ENCODE assay signal across 25 mouse cellular contexts in genomic region chr13:97640236-97640635, GRCm38 (mm10).
"Had no signal": no experiment of that assay in that cellular context is flagged by ENCODE, and none has a peak within 500 bp of the region (broad histone marks: within the 10 kb centered on the region; RNA-seq: fewer than 3 reads in every experiment).

No protein-coding gene starts in this region.

- H3K9ac ChIP-seq: forebrain, embryonic 15.5 days; forebrain, postnatal 0 days; heart, embryonic 13.5 days; hindbrain, embryonic 13.5 days; hindbrain, embryonic 15.5 days; kidney, embryonic 15.5 days; limb, embryonic 13.5 days; limb, embryonic 15.5 days; liver, embryonic 12.5 days; liver, embryonic 14.5 days had no signal

- H3K27me3 ChIP-seq: forebrain, embryonic 15.5 days; heart, embryonic 13.5 days; hindbrain, embryonic 13.5 days; hindbrain, embryonic 15.5 days; kidney, embryonic 15.5 days; limb, embryonic 13.5 days; limb, embryonic 15.5 days; liver, embryonic 12.5 days had no signal

- H3K4me2 ChIP-seq: forebrain, embryonic 15.5 days; heart, embryonic 13.5 days; hindbrain, embryonic 13.5 days; hindbrain, embryonic 15.5 days; kidney, embryonic 15.5 days; limb, embryonic 13.5 days; limb, embryonic 15.5 days; liver, embryonic 12.5 days had no signal

- ATAC-seq: forebrain, embryonic 15.5 days; forebrain, postnatal 0 days; hindbrain, postnatal 0 days; intestine, embryonic 16.5 days; liver, embryonic 12.5 days had no signal

- H3K36me3 ChIP-seq: forebrain, embryonic 15.5 days; heart, embryonic 13.5 days; hindbrain, embryonic 13.5 days; hindbrain, embryonic 15.5 days; kidney, embryonic 15.5 days; limb, embryonic 13.5 days; limb, embryonic 15.5 days; liver, embryonic 12.5 days had no signal

- H3K4me1 ChIP-seq: limb, embryonic 13.5 days; limb, embryonic 15.5 days had no signal

- H3K9me3 ChIP-seq: forebrain, embryonic 15.5 days; kidney, embryonic 15.5 days; limb, embryonic 15.5 days; liver, embryonic 12.5 days had no signal

- H3K4me3 ChIP-seq: forebrain, embryonic 15.5 days; heart, embryonic 13.5 days; hindbrain, embryonic 13.5 days; hindbrain, embryonic 15.5 days; kidney, embryonic 15.5 days; limb, embryonic 13.5 days; limb, embryonic 15.5 days; liver, embryonic 12.5 days had no signal

- DNase-seq: forebrain, postnatal 0 days; gastrocnemius, postnatal 14 days; gastrocnemius, postnatal 36 days; heart, adult 18-20 months; heart, postnatal 10 days; kidney, adult 11 months; kidney, adult 2 months; kidney, adult 9 months; kidney, postnatal 14 days; kidney, postnatal 36 days; layer of hippocampus, adult 9-11 months; layer of hippocampus, postnatal 36 days; left cerebral cortex, postnatal 4 days had no signal

- H3K27ac ChIP-seq: forebrain, embryonic 15.5 days; heart, embryonic 13.5 days; hindbrain, embryonic 13.5 days; hindbrain, embryonic 15.5 days; hindbrain, postnatal 0 days; kidney, embryonic 15.5 days; kidney, postnatal 0 days; limb, embryonic 13.5 days; limb, embryonic 15.5 days; liver, embryonic 12.5 days; liver, embryonic 14.5 days had no signal
